Mouse (Mus musculus): ENCODE data around the gene S100a10.

- TF ChIP-seq CTCF (IDR thresholded peaks at IDR 0.05; ENCODE audit: borderline replicate concordance, control insufficient read depth, extremely low read depth, insufficient read depth, low read length, poor library complexity) (no peak), POLR2A (IDR thresholded peaks at IDR 0.05; ENCODE audit: control insufficient read depth, extremely low read depth, insufficient read depth, low read length, poor library complexity) (no peak)
Observed at GRCm38 (mm10) chr3:93596632-93597031, 41.8 kb downstream of the S100a10 start.

All from thymus, adult 2 months (tissue).